ENCODE assay signal across 8 mouse cellular contexts in the genomic region with DNA sequence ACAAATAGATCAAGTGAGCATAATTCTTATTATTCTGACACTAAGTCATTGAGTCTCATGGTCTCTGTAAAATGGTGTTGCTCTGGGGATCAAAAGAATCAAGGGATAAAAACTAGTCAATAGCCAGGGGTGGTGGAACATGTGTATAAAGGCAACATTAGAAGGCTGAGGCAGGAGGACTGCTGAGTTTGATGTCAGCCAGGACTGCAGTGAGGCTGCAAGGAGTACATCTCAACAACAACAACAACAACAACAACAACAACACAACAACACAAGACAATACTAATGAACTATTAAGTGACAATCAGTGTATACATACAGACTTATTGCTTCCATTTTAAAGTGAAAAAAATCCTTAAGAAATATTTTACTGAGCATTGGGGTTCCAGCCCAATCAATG. TPM values are rescaled to one million over a fixed set of nuclear protein-coding genes. Genes with fewer than 3 reads are reported as not detected.
DNase-seq lines count a peak whose midpoint lies in the region; ATAC-seq lines count a peak whose summit lies in the region.

No protein-coding gene starts in this region.

- peaks cover 6% of the 10 kb centered on the region; the same call in 1 of the 2 replicates for H3K4me1 ChIP-seq in kidney, embryonic 14.5 days (ENCODE audit: control insufficient read depth, insufficient read depth, low read length)
- H3K4me1 ChIP-seq in brown adipose tissue, adult 24 weeks (ENCODE audit: control insufficient read depth, insufficient read depth, insufficient read length, low read length), result no peaks in the 10 kb centered on the region
- H3K4me1 ChIP-seq in hindbrain, embryonic 13.5 days (replicated peaks), result peaks cover 28% of the 10 kb centered on the region
- peaks cover 13% of the 10 kb centered on the region; the same call in 1 of the 2 replicates for H3K4me1 ChIP-seq in midbrain, embryonic 14.5 days (ENCODE audit: control insufficient read depth, insufficient read depth, low read length)

- H3K9ac ChIP-seq in kidney, embryonic 14.5 days (ENCODE audit: low read depth, low read length), result peak overlapping the region; percentile 81
- peak overlapping the region; percentile 78 for H3K9ac ChIP-seq in hindbrain, embryonic 13.5 days
- H3K9ac ChIP-seq in midbrain, embryonic 14.5 days (replicated peaks; ENCODE audit: low read length), result peak overlapping the region; percentile 62

- H3K9me3 ChIP-seq in kidney, embryonic 14.5 days (ENCODE audit: control insufficient read depth, low read length), result no peaks in the 10 kb centered on the region
- no peaks in the 10 kb centered on the region for H3K9me3 ChIP-seq in hindbrain, embryonic 13.5 days
- no peaks in the 10 kb centered on the region for H3K9me3 ChIP-seq in midbrain, embryonic 14.5 days (ENCODE audit: control insufficient read depth, low read length)

- no peak for DNase-seq in kidney, postnatal 4 days
- DNase-seq in midbrain, embryonic 14.5 days, result peak; percentile 14
- DNase-seq in adrenal gland, adult 18-20 months (ENCODE audit: low spot score in 2 of 2), result no peak
- no peak for DNase-seq in adrenal gland, postnatal 25 days

- no peak for ATAC-seq in kidney, embryonic 14.5 days (ENCODE audit: low FRiP score, low TSS enrichment)
- no peak for ATAC-seq in hindbrain, embryonic 13.5 days (ENCODE audit: low FRiP score)
- no peak for ATAC-seq in midbrain, embryonic 14.5 days (ENCODE audit: low FRiP score, low TSS enrichment)
- no peak for ATAC-seq in CD4-positive, CD25-positive, alpha-beta regulatory T cell, adult 4 months

- peak overlapping the region; percentile 79 for H3K4me3 ChIP-seq in kidney, embryonic 14.5 days (ENCODE audit: low read length)
- peak overlapping the region; percentile 72 for H3K4me3 ChIP-seq in brown adipose tissue, adult 24 weeks (ENCODE audit: insufficient read depth, low read depth, low read length)
- peak overlapping the region; percentile 70 for H3K4me3 ChIP-seq in hindbrain, embryonic 13.5 days
- peak overlapping the region; percentile 69 for H3K4me3 ChIP-seq in midbrain, embryonic 14.5 days (replicated peaks; ENCODE audit: low read depth, low read length)

- peak overlapping the region; percentile 100 for H3K27ac ChIP-seq in kidney, embryonic 14.5 days (ENCODE audit: low read depth, low read length)
- H3K27ac ChIP-seq in brown adipose tissue, adult 24 weeks (replicated peaks; ENCODE audit: low read depth, low read length), result no peak overlapping the region
- peak overlapping the region; percentile 99 for H3K27ac ChIP-seq in hindbrain, embryonic 13.5 days
- peak overlapping the region; percentile 99 for H3K27ac ChIP-seq in midbrain, embryonic 14.5 days (replicated peaks; ENCODE audit: low read depth, low read length)

- peaks cover 58% of the 10 kb centered on the region for H3K36me3 ChIP-seq in kidney, embryonic 14.5 days (ENCODE audit: control insufficient read depth, insufficient read depth, low read length)
- peaks cover 62% of the 10 kb centered on the region for H3K36me3 ChIP-seq in hindbrain, embryonic 13.5 days
- peaks cover 54% of the 10 kb centered on the region for H3K36me3 ChIP-seq in midbrain, embryonic 14.5 days (ENCODE audit: control insufficient read depth, insufficient read depth, low read length)

- no peaks in the 10 kb centered on the region for H3K27me3 ChIP-seq in kidney, embryonic 14.5 days (ENCODE audit: control insufficient read depth, insufficient read depth, low read length)
- H3K27me3 ChIP-seq in hindbrain, embryonic 13.5 days, result no peaks in the 10 kb centered on the region
- no peaks in the 10 kb centered on the region for H3K27me3 ChIP-seq in midbrain, embryonic 14.5 days (ENCODE audit: control insufficient read depth, insufficient read depth, low read length)

- peak overlapping the region; percentile 59 for H3K4me2 ChIP-seq in kidney, embryonic 14.5 days (replicated peaks; ENCODE audit: low read depth, low read length)
- H3K4me2 ChIP-seq in hindbrain, embryonic 13.5 days, result peak overlapping the region; percentile 67
- H3K4me2 ChIP-seq in midbrain, embryonic 14.5 days (ENCODE audit: low read length), result peak overlapping the region; percentile 71

RNA-seq across cellular contexts. Expression of a gene that starts 0.7 kb away (rescaled TPM):
- 99.6 and 150 TPM in 2 replicates for polyA plus RNA-seq in kidney, embryonic 14.5 days (2014; fragmentation: Nextera tagmentation; extraction: Ambion mirVana)
- 7.5 and 9.2 TPM in 2 replicates for polyA plus RNA-seq in brown adipose tissue, adult 24 weeks (2012; ENCODE audit: insufficient read depth, insufficient read length, missing spikeins)
- 56.7 and 62.9 TPM in 2 replicates for polyA plus RNA-seq in hindbrain, embryonic 13.5 days (2015; fragmentation: Nextera tagmentation; extraction: Ambion mirVana)
- polyA plus RNA-seq in midbrain, embryonic 14.5 days (2014; fragmentation: Nextera tagmentation; extraction: Ambion mirVana), result 40.6 and 50.3 TPM in 2 replicates
- polyA plus RNA-seq in CD4-positive, CD25-positive, alpha-beta regulatory T cell, adult 4 months (2017; shearing (Covaris generic)), result 10 to 100 TPM; 22.6 to 49.4 TPM
- total RNA-seq in adrenal gland, adult 18-20 months (2021), result 10 to 100 TPM; 15.3 to 17.1 TPM
- total RNA-seq in adrenal gland, postnatal 25 days (2021), result 35.6 and 48.3 TPM in 2 replicates

RNA-seq across cellular contexts. Expression of a gene that starts 0.8 kb away (rescaled TPM):
- polyA plus RNA-seq in kidney, embryonic 14.5 days (2014; fragmentation: Nextera tagmentation; extraction: Ambion mirVana), result 203 and 238 TPM in 2 replicates
- polyA plus RNA-seq in brown adipose tissue, adult 24 weeks (2012; ENCODE audit: insufficient read depth, insufficient read length, missing spikeins), result 316 and 439 TPM in 2 replicates
- 158 and 164 TPM in 2 replicates for polyA plus RNA-seq in hindbrain, embryonic 13.5 days (2015; fragmentation: Nextera tagmentation; extraction: Ambion mirVana)
- 128 and 141 TPM in 2 replicates for polyA plus RNA-seq in midbrain, embryonic 14.5 days (2014; fragmentation: Nextera tagmentation; extraction: Ambion mirVana)
- polyA plus RNA-seq in CD4-positive, CD25-positive, alpha-beta regulatory T cell, adult 4 months (2017; shearing (Covaris generic)), result 10 to 100 TPM; 67.5 to 77.7 TPM
- total RNA-seq in adrenal gland, adult 18-20 months (2021), result 100 to 1,000 TPM; 161 to 206 TPM
- total RNA-seq in adrenal gland, postnatal 25 days (2021), result 158 and 198 TPM in 2 replicates

RNA-seq across cellular contexts. Expression of a gene that starts 24.5 kb away (rescaled TPM):
- polyA plus RNA-seq in kidney, embryonic 14.5 days (2014; fragmentation: Nextera tagmentation; extraction: Ambion mirVana), result 2.0 and 3.5 TPM in 2 replicates
- 5.4 and 7.7 TPM in 2 replicates for polyA plus RNA-seq in brown adipose tissue, adult 24 weeks (2012; ENCODE audit: insufficient read depth, insufficient read length, missing spikeins)
- 11.3 and 12.9 TPM in 2 replicates for polyA plus RNA-seq in hindbrain, embryonic 13.5 days (2015; fragmentation: Nextera tagmentation; extraction: Ambion mirVana)
- 5.5 and 10.6 TPM in 2 replicates for polyA plus RNA-seq in midbrain, embryonic 14.5 days (2014; fragmentation: Nextera tagmentation; extraction: Ambion mirVana)
- polyA plus RNA-seq in CD4-positive, CD25-positive, alpha-beta regulatory T cell, adult 4 months (2017; shearing (Covaris generic)), result 10 to 100 TPM; 17.0 to 28.4 TPM
- 10 to 100 TPM; 33.5 to 39.1 TPM for total RNA-seq in adrenal gland, adult 18-20 months (2021)
- total RNA-seq in adrenal gland, postnatal 25 days (2021), result 81.4 and 102 TPM in 2 replicates

RNA-seq across cellular contexts. Expression of a gene that starts 24.5 kb away (rescaled TPM):
- polyA plus RNA-seq in kidney, embryonic 14.5 days (2014; fragmentation: Nextera tagmentation; extraction: Ambion mirVana), result 2,196 and 2,293 TPM in 2 replicates
- 1,014 and 1,139 TPM in 2 replicates for polyA plus RNA-seq in brown adipose tissue, adult 24 weeks (2012; ENCODE audit: insufficient read depth, insufficient read length, missing spikeins)
- 1,320 and 1,327 TPM in 2 replicates for polyA plus RNA-seq in hindbrain, embryonic 13.5 days (2015; fragmentation: Nextera tagmentation; extraction: Ambion mirVana)
- 1,501 and 1,547 TPM in 2 replicates for polyA plus RNA-seq in midbrain, embryonic 14.5 days (2014; fragmentation: Nextera tagmentation; extraction: Ambion mirVana)
- polyA plus RNA-seq in CD4-positive, CD25-positive, alpha-beta regulatory T cell, adult 4 months (2017; shearing (Covaris generic)), result 100 to 1,000 TPM; 215 to 384 TPM
- total RNA-seq in adrenal gland, adult 18-20 months (2021), result 1,000 to 10,000 TPM; 2,223 to 4,104 TPM
- total RNA-seq in adrenal gland, postnatal 25 days (2021), result 1,475 and 1,510 TPM in 2 replicates

RNA-seq across cellular contexts. Expression of a gene that starts 40.8 kb away (rescaled TPM):
- 2.0 and 4.5 TPM in 2 replicates for polyA plus RNA-seq in kidney, embryonic 14.5 days (2014; fragmentation: Nextera tagmentation; extraction: Ambion mirVana)
- polyA plus RNA-seq in brown adipose tissue, adult 24 weeks (2012; ENCODE audit: insufficient read depth, insufficient read length, missing spikeins), result 16.1 and 24.1 TPM in 2 replicates
- polyA plus RNA-seq in hindbrain, embryonic 13.5 days (2015; fragmentation: Nextera tagmentation; extraction: Ambion mirVana), result 4.3 and 5.0 TPM in 2 replicates
- 3.0 and 3.3 TPM in 2 replicates for polyA plus RNA-seq in midbrain, embryonic 14.5 days (2014; fragmentation: Nextera tagmentation; extraction: Ambion mirVana)
- 100 to 1,000 TPM in 1 of 2 experiments, 10 to 100 TPM in 1; 88.2 to 156 TPM for polyA plus RNA-seq in CD4-positive, CD25-positive, alpha-beta regulatory T cell, adult 4 months (2017; shearing (Covaris generic))
- 10 to 100 TPM; 10.9 to 19.5 TPM for total RNA-seq in adrenal gland, adult 18-20 months (2021)
- total RNA-seq in adrenal gland, postnatal 25 days (2021), result 7.6 and 9.8 TPM in 2 replicates
